Mouse (Mus musculus) right cerebral cortex, adult 2 months (tissue): ENCODE measurements around the gene Cox4i2.

Experiments used
- DNase-seq, 2 experiments: peaks; one replicate each; pipeline ENCODE4 v3.0.0; 2021 to 2022; ENCODE audit warnings: low spot score in 2 of 2

Gene Cox4i2

DNA sequence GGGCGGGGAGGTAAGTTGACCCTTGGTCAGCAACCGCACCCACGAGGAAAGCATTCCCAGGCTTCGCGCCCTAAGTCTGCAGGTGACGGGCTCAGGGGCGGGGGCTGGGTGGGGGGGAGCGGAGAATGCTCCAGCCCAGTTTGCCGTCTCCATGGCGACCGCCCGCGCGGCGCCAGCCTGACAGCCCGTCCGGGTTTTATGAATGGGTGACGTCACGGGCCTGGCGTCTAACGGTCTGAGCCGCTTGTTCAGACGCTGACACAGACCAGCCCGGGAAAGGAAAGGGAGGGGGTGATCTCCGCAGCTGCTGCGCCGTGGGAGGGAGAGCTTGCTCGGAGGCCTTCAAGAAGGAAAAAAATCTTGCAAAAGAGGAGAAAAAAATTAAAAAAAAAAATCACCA, 19.0 kb upstream of the Cox4i2 start:
- DNase-seq = peak; percentile 94 to 95

DNA sequence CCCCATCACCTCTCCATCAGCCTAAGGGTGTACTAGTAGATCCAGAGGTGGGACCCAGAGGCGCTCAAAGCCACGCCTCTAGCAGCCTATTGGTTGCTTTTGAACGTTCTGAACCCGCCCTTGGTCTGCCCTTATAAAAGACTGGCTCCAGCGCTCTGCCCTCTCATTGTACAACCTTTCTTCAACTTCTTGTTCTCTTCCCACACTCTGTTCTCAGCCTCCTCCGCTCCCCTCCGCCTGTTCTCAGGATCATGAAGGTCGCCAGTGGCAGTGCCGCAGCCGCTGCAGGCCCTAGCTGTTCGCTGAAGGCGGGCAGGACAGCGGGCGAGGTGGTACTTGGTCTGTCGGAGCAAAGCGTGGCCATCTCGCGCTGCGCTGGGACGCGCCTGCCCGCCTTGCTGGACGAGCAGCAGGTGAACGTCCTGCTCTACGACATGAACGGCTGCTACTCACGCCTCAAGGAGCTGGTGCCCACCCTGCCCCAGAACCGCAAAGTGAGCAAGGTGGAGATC, 17.8 kb upstream of the Cox4i2 start, which contains the start of gene Id1:
Gene Id1, plus strand, starts transcription at position 162 of the 512 bp plus-strand sequence.
- peak; percentile 56 to 64 for DNase-seq

DNA sequence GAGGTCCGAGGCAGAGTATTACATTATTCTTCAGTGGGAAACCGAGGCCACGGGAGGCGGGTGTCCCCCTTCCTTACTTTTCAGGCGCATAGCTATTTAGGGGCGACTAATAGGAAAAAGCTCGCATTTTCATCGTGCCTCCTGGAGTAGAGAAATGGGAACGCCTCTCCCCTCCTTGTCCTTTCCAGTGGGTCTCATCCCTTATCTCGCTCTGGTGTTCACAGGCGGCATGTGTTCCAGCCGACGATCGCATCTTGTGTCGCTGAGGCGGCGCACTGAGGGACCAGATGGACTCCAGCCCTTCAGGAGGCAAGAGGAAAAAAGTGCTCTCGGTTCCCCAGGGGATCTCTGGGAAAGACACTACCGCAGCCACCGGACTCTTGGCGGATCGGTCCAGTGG, 17.2 kb upstream of the Cox4i2 start:
- DNase-seq = no peak

- no peak for DNase-seq
Measured at GRCm38 (mm10) chr2:152737306-152738221, 16.4 kb upstream of the Cox4i2 start.

- DNase-seq = no peak
Measured at GRCm38 (mm10) chr2:152738341-152738740, 15.6 kb upstream of the Cox4i2 start.

- no peak for DNase-seq
Measured at GRCm38 (mm10) chr2:152739031-152739841, 14.7 kb upstream of the Cox4i2 start.

- no peak for DNase-seq
Measured at GRCm38 (mm10) chr2:152739842-152740260, 14.1 kb upstream of the Cox4i2 start.

DNA sequence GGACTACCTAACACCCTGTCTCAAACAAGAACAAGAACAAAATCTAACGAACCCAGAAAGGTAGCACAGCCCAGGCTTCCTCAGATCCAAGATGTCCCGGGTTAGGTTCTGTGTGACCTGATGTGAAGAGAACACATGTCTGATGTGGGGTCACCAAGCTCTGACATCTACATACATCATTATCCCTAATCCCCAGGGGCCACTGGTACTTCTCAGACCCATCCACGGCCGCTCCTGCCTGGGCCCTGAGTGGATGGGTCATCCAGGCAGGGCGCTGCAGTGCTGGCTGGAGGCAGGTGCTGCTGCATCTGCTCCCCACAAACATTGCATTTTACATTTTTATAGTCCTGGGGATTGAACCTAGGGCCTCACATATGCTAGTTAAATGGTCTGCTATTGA, 13.5 kb upstream of the Cox4i2 start:
- DNase-seq = no peak

- DNase-seq = no peak
Measured at GRCm38 (mm10) chr2:152741153-152742041, 12.6 kb upstream of the Cox4i2 start.

DNA sequence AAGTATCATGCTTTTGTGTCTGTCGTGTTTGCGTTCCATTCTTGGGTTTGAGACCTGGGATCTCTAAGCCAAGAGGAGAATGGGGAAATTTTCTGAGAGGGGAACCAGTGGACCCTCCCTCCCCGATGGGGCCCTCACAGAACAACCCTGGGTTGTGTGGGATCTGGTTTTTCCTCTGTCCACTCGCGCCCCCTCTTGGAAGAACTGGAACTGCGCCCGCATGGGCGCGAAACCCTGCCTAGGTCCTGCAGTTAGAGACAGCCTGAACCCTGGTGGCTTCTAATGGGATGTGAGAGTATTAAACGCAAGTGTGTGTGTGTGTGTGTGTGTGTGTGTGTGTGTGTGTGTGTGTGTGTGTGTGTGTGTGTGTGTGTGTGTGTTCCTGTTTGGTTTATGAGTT, 11.5 kb upstream of the Cox4i2 start:
- DNase-seq = no peak

- DNase-seq = no peak
Measured at GRCm38 (mm10) chr2:152756474-152757393, 2.8 kb downstream of the Cox4i2 start.

GRCm38 (mm10) chr2:152757478-152757877, 3.5 kb downstream of the Cox4i2 start:
- no peak for DNase-seq

- DNase-seq = no peak
Measured at GRCm38 (mm10) chr2:152758351-152758750, 4.4 kb downstream of the Cox4i2 start.

DNA sequence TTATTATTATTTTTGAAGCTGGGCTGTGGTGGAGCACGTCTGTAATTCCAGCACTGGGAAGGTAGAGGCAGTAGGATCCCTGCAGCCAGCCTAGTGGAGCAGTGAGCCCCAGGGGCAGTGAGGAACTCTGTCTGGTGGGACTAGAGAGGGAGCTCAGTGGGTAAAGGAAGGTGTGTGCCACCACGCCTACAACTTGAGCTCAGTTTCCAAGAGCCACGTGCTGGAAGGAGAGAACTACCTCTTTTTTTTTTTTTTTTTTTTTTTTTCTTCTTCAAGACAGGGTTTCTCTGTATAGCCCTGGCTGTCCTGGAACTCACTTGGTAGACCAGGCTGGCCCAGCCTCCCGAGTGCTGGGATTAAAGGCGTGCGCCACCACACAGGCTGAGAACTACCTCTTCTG, 9.3 kb downstream of the Cox4i2 start:
- no peak for DNase-seq

GRCm38 (mm10) chr2:152764172-152765044, 10.4 kb downstream of the Cox4i2 start:
- DNase-seq = no peak

GRCm38 (mm10) chr2:152765045-152765674, 11.2 kb downstream of the Cox4i2 start:
- no peak for DNase-seq

- DNase-seq = peak; percentile 88 to 89
Measured at GRCm38 (mm10) chr2:152766387-152767123, 12.6 kb downstream of the Cox4i2 start.
